24 mouse cellular contexts compared by ENCODE assay signal in genomic region chrX:167182411-167182810, GRCm38 (mm10). TPM values are rescaled to one million over a fixed set of nuclear protein-coding genes. Genes with fewer than 3 reads are reported as not detected.
DNase-seq lines count a peak whose midpoint lies in the region; ATAC-seq lines count a peak whose summit lies in the region.
"Had no signal": no experiment of that assay in that cellular context is flagged by ENCODE, and none has a peak within 500 bp of the region (broad histone marks: within the 10 kb centered on the region; RNA-seq: fewer than 3 reads in every experiment).

No protein-coding gene starts in this region.

- no peaks in the 10 kb centered on the region for H3K36me3 ChIP-seq in heart, embryonic 13.5 days
- H3K36me3 ChIP-seq in heart, embryonic 12.5 days, result no peaks in the 10 kb centered on the region
- H3K36me3 ChIP-seq: embryonic facial prominence, embryonic 12.5 days; hindbrain, embryonic 13.5 days; intestine, embryonic 15.5 days; limb, embryonic 15.5 days; liver, embryonic 15.5 days; midbrain, embryonic 12.5 days; neural tube, embryonic 13.5 days had no signal

- H3K27ac ChIP-seq in heart, embryonic 13.5 days (replicated peaks), result 0 out of 2 replicates have a peak overlapping the region, but pooled peaks have one; percentile 20
- no peak overlapping the region for H3K27ac ChIP-seq in heart, embryonic 12.5 days (ENCODE audit: poor library complexity, severe bottlenecking)
- H3K27ac ChIP-seq: embryonic facial prominence, embryonic 12.5 days; forebrain, embryonic 13.5 days; hindbrain, embryonic 13.5 days; intestine, embryonic 15.5 days; limb, embryonic 15.5 days; liver, embryonic 15.5 days; midbrain, embryonic 12.5 days; neural tube, embryonic 13.5 days had no signal

- 75% methylated on average over 5 of the region's 5 CpGs for WGBS in heart, embryonic 13.5 days
- 80% methylated on average over 5 of the region's 5 CpGs for WGBS in heart, embryonic 12.5 days

- no peak overlapping the region for H3K4me3 ChIP-seq in heart, embryonic 13.5 days
- H3K4me3 ChIP-seq in heart, embryonic 12.5 days, result no peak overlapping the region
- H3K4me3 ChIP-seq: embryonic facial prominence, embryonic 12.5 days; erythroblast, embryonic 14.5 days; forebrain, embryonic 13.5 days; hindbrain, embryonic 13.5 days; intestine, embryonic 15.5 days; limb, embryonic 15.5 days; liver, embryonic 15.5 days; midbrain, embryonic 12.5 days; neural tube, embryonic 13.5 days had no signal

- H3K9ac ChIP-seq in heart, embryonic 13.5 days, result no peak overlapping the region
- H3K9ac ChIP-seq in heart, embryonic 12.5 days, result no peak overlapping the region
- H3K9ac ChIP-seq: embryonic facial prominence, embryonic 12.5 days; forebrain, embryonic 13.5 days; hindbrain, embryonic 13.5 days; intestine, embryonic 15.5 days; limb, embryonic 15.5 days; liver, embryonic 15.5 days; midbrain, embryonic 12.5 days; neural tube, embryonic 13.5 days had no signal

- H3K9me3 ChIP-seq in heart, embryonic 13.5 days, result no peaks in the 10 kb centered on the region
- H3K9me3 ChIP-seq in heart, embryonic 12.5 days (replicated peaks), result no peaks in the 10 kb centered on the region
- H3K9me3 ChIP-seq: embryonic facial prominence, embryonic 12.5 days; forebrain, embryonic 13.5 days; hindbrain, embryonic 13.5 days; intestine, embryonic 15.5 days; limb, embryonic 15.5 days; liver, embryonic 15.5 days; midbrain, embryonic 12.5 days; neural tube, embryonic 13.5 days had no signal

- no peak for ATAC-seq in heart, embryonic 13.5 days (ENCODE audit: extremely low read depth, insufficient number of reproducible peaks, low FRiP score, low TSS enrichment)
- ATAC-seq in heart, embryonic 12.5 days (ENCODE audit: insufficient number of reproducible peaks, low FRiP score), result no peak
- ATAC-seq: forebrain, embryonic 13.5 days; intestine, embryonic 15.5 days had no signal

- H3K27me3 ChIP-seq in heart, embryonic 13.5 days (replicated peaks), result no peaks in the 10 kb centered on the region
- no peaks in the 10 kb centered on the region for H3K27me3 ChIP-seq in heart, embryonic 12.5 days (replicated peaks)
- H3K27me3 ChIP-seq: intestine, embryonic 15.5 days; liver, embryonic 15.5 days had no signal

- DNase-seq in CD4-positive, CD25-positive, alpha-beta regulatory T cell, adult 2 months (ENCODE audit: low read depth, low spot score), result peak; percentile 79
- DNase-seq in naive thymus-derived CD4-positive, alpha-beta T cell, adult 2 months (ENCODE audit: low read depth), result peak; percentile 81
- peak; percentile 30 for DNase-seq in thymus, postnatal 25 days
- DNase-seq in urinary bladder, postnatal 4 days (ENCODE audit: low spot score in 2 of 2), result no peak
- no peak for DNase-seq in adrenal gland, postnatal 25 days
- DNase-seq in ovary, postnatal 14 days (ENCODE audit: low spot score), result no peak
- DNase-seq: adrenal gland, adult 8-10 months; cerebellum, adult 9-10 months; gastrocnemius, postnatal 14 days; heart, adult 18-20 months; heart, postnatal 10 days; kidney, adult 9 months; spleen, adult 18-20 months had no signal

- H3K4me2 ChIP-seq in heart, embryonic 13.5 days, result no peak overlapping the region
- H3K4me2 ChIP-seq in heart, embryonic 12.5 days, result no peak overlapping the region
- H3K4me2 ChIP-seq: embryonic facial prominence, embryonic 12.5 days; forebrain, embryonic 13.5 days; hindbrain, embryonic 13.5 days; intestine, embryonic 15.5 days; limb, embryonic 15.5 days; liver, embryonic 15.5 days; midbrain, embryonic 12.5 days; neural tube, embryonic 13.5 days had no signal

- H3K4me1 ChIP-seq in heart, embryonic 13.5 days, result peaks cover 10% of the 10 kb centered on the region; the same call in 1 of the 2 replicates
- H3K4me1 ChIP-seq in heart, embryonic 12.5 days (replicated peaks), result no peaks in the 10 kb centered on the region
- H3K4me1 ChIP-seq: embryonic facial prominence, embryonic 12.5 days; forebrain, embryonic 13.5 days; hindbrain, embryonic 13.5 days; intestine, embryonic 15.5 days; limb, embryonic 15.5 days; liver, embryonic 15.5 days; midbrain, embryonic 12.5 days; neural tube, embryonic 13.5 days had no signal

RNA-seq across cellular contexts. Expression of gene Tmsb4x, which starts 26.7 kb away (rescaled TPM):
- 3,022 and 3,158 TPM in 2 replicates for polyA plus RNA-seq in heart, embryonic 13.5 days (2015; fragmentation: Nextera tagmentation; extraction: Ambion mirVana)
- 3,404 and 3,505 TPM in 2 replicates for polyA plus RNA-seq in heart, embryonic 12.5 days (2016; fragmentation: Nextera tagmentation; extraction: Ambion mirVana)
- total RNA-seq in adrenal gland, postnatal 25 days (2021), result 273 and 303 TPM in 2 replicates

Comparison
In these comparisons a context has a peak if more than half of its experiments do, and no peak if none do; other contexts are left out.
1. DNase-seq: peak in CD4-positive, CD25-positive, alpha-beta regulatory T cell, adult 2 months (single experiment), naive thymus-derived CD4-positive, alpha-beta T cell, adult 2 months (single experiment) and thymus, postnatal 25 days (single experiment); none in urinary bladder, postnatal 4 days (0 of 2), adrenal gland, postnatal 25 days (single experiment) and ovary, postnatal 14 days (single experiment).